Mouse (Mus musculus) kidney, embryonic 14.5 days (tissue): ENCODE results near the gene Coq9. TPM values are rescaled to one million over a fixed set of nuclear protein-coding genes. Genes with fewer than 3 reads are reported as not detected.
A peak's percentile ranks its signal among the peaks of the same experiment; 100 is the strongest.

Experiments used
- ATAC-seq: fragments of 200-750 bp; cut with Nextera tagmentation; 2 replicates; pipeline ENCODE4 v1.8.0; 2017; ENCODE audit warnings: moderate number of reproducible peaks, mild to moderate bottlenecking, moderate TSS enrichment, moderate library complexity; ENCODE audit not compliant: low FRiP score, low TSS enrichment
- H3K27ac ChIP-seq: fragments of 300-500 bp; sonication (generic); 2 replicates; pipeline ENCODE4 v1.5.1; 2014; ENCODE audit warnings: low read depth, mild to moderate bottlenecking, low read length, moderate library complexity, mixed read lengths
- H3K27me3 ChIP-seq: fragments of 300-500 bp; sonication (generic); 2 replicates; pipeline ENCODE4 v1.6.1; 2014; ENCODE audit warnings: mild to moderate bottlenecking, low read length; ENCODE audit not compliant: control insufficient read depth, insufficient read depth
- H3K36me3 ChIP-seq: fragments of 300-500 bp; sonication (generic); 2 replicates; pipeline ENCODE4 v1.6.1; 2014; ENCODE audit warnings: low read length, mixed read lengths; ENCODE audit not compliant: control insufficient read depth, insufficient read depth
- H3K4me1 ChIP-seq: fragments of 300-500 bp; sonication (generic); 2 replicates; pipeline ENCODE4 v1.6.1; 2014; ENCODE audit warnings: low read length, mixed read lengths; ENCODE audit not compliant: control insufficient read depth, insufficient read depth
- H3K4me2 ChIP-seq: fragments of 300-500 bp; sonication (generic); replicated peaks from 2 replicates; pipeline ENCODE4 v1.6.1; 2014; ENCODE audit warnings: low read depth, mild to moderate bottlenecking, low read length
- H3K4me3 ChIP-seq: fragments of 300-500 bp; sonication (generic); 2 replicates; pipeline ENCODE4 v1.5.1; 2014; ENCODE audit warnings: mild to moderate bottlenecking, low read length
- H3K9ac ChIP-seq: fragments of 300-500 bp; sonication (generic); 2 replicates; pipeline ENCODE4 v1.6.1; 2014; ENCODE audit warnings: low read depth, mild to moderate bottlenecking, low read length, moderate library complexity
- H3K9me3 ChIP-seq: fragments of 300-500 bp; sonication (generic); 2 replicates; pipeline ENCODE4 v1.6.1; 2016; ENCODE audit warnings: low read length; ENCODE audit not compliant: control insufficient read depth
- WGBS: fragments of 180-500 bp; shearing (Covaris S2); extraction: QIAGEN DNeasy Blood & Tissue Kit; methylation state at CpG from one replicate; pipeline ENCODE4 v1.1.7; 2014; 5-methylcytosine and 5-hydroxymethylcytosine counted together
- polyA plus RNA-seq: library from polyadenylated mRNA; unstranded; fragments of >200 nt; fragmentation: Nextera tagmentation; extraction: Ambion mirVana; gene quantifications from 2 replicates; pipeline ENCODE4 v1.2.1, GENCODE M21; 2014

The Coq9 gene
- polyA plus RNA-seq, 1 experiment from 2014 or later, result 71.9 TPM

DNA sequence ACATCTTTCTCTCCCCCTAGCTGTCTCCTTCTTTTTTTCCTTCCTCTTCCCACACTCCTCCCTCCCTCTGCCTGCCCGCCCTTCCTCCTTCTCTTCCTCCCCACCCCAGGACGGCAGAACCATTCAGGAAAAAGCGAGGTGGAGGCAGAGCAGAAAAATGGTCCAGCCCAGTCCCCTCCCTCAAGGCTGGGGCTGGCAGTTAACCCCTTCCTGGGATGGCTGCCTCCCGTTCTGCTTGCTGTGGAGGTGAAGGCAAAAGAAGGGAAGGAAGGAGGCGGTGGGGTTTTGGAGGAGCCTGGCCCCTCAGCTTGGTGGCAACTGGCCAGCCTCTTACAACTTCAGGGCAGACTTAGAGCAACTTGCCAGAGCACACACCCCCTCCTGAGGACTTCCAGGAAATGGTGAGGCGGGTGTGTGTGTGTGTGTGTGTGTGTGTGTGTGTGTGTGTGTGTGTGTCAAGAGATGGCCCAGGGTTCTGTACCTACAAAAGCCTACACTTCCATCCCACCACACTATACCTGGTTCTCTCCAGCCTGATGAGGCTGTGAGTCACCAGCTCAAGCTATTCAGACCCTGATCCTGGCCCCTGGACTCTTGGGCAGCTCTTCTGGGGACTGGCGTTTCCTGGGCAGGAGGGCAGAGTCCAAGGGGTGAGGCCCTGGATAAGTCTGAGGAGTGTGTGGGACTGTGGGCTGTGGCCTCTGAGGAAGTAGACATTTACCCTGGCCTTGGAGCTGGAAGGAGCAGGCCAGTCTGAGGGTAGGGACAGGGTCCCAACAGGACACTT lies 33.2 kb downstream of the Coq9 start:
- no peaks in the 10 kb centered on the region for H3K27me3 ChIP-seq
- H3K27ac ChIP-seq, result peak overlapping the region; percentile 30; the same call in 1 of the 2 replicates
- peaks cover 26% of the 10 kb centered on the region; the same call in 1 of the 2 replicates for H3K4me1 ChIP-seq
- WGBS, result 2% methylated on average over 6 of the region's 7 CpGs
- H3K9ac ChIP-seq, result peak overlapping the region; percentile 56
- no peaks in the 10 kb centered on the region for H3K9me3 ChIP-seq
- peak overlapping the region; percentile 48 for H3K4me3 ChIP-seq
- H3K4me2 ChIP-seq, result peak overlapping the region; percentile 91
- H3K36me3 ChIP-seq, result peaks cover 11% of the 10 kb centered on the region
- ATAC-seq, result peak; percentile 65

DNA sequence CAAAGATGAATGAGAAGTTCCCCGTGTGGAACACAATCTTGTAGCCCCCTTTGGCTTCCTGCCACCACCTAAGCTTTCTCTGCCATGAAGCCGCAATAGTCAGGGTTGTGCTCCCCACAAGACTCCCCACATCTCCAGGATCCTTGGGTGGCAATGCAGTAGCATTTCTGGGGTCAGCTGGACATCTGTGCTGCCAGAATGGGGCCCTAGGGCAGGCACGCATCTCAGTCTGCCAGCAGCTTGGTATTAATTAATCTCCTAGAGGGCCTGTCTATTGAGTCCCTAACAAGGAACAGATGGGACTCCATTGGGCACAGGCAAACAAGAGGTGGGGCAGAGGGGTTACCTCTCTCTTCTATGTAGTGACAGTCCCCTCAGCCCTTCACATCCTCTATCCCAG lies 34.0 kb downstream of the Coq9 start:
- H3K27ac ChIP-seq, result no peak overlapping the region; the same call in 1 of the 2 replicates
- H3K36me3 ChIP-seq, result peaks cover 2% of the 10 kb centered on the region; the same call in 1 of the 2 replicates
- peaks cover 31% of the 10 kb centered on the region; the same call in 1 of the 2 replicates for H3K4me1 ChIP-seq
- peak overlapping the region; percentile 91 for H3K4me2 ChIP-seq
- no peak for ATAC-seq
- H3K4me3 ChIP-seq, result no peak overlapping the region
- no peaks in the 10 kb centered on the region for H3K9me3 ChIP-seq
- 46% methylated on average over 3 of the region's 3 CpGs for WGBS
- no peak overlapping the region for H3K9ac ChIP-seq
- no peaks in the 10 kb centered on the region for H3K27me3 ChIP-seq

GRCm38 (mm10) chr8:94872576-94872975 lies 34.5 kb downstream of the Coq9 start:
- Histone ChIP-seq H3K27ac (no peak overlapping the region), H3K9ac (no peak overlapping the region), H3K4me1 (peaks cover 31% of the 10 kb centered on the region; the same call in 1 of the 2 replicates), H3K36me3 (no peaks in the 10 kb centered on the region), H3K4me3 (no peak overlapping the region), H3K4me2 (no peak overlapping the region; the same call in 1 of the 2 replicates), H3K9me3 (no peaks in the 10 kb centered on the region), H3K27me3 (no peaks in the 10 kb centered on the region)
- 81% methylated on average over 2 of the region's 2 CpGs for WGBS
- ATAC-seq, result no peak

DNA sequence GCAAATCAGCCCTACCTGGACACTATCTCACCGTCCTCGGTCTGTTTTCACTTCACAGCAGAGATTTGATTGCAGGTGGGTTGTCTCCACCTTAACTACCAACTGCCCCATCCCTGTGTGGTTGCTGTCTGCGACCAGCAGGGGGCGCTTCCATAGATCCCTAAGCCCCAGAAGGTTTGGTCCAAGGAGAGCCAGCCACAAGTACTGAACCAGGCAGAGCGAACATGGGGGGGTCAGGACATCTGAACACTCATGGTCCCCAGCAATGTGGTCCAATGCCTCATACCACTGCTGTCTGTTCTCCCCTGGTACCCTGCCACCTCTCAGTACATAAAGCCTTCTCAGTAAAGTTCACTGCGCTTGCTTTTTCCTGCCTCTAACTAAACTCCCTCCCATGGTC lies 36.2 kb downstream of the Coq9 start:
- WGBS, result 14% methylated on average over 6 of the region's 6 CpGs
- peak overlapping the region; percentile 60; the same call in 1 of the 2 replicates for H3K4me3 ChIP-seq
- H3K4me2 ChIP-seq, result peak overlapping the region; percentile 81; the same call in 1 of the 2 replicates
- H3K36me3 ChIP-seq, result no peaks in the 10 kb centered on the region
- no peaks in the 10 kb centered on the region for H3K27me3 ChIP-seq
- no peak overlapping the region for H3K27ac ChIP-seq
- H3K9ac ChIP-seq, result no peak overlapping the region
- no peaks in the 10 kb centered on the region for H3K9me3 ChIP-seq
- no peak for ATAC-seq
- peaks cover 31% of the 10 kb centered on the region; the same call in 1 of the 2 replicates for H3K4me1 ChIP-seq

DNA sequence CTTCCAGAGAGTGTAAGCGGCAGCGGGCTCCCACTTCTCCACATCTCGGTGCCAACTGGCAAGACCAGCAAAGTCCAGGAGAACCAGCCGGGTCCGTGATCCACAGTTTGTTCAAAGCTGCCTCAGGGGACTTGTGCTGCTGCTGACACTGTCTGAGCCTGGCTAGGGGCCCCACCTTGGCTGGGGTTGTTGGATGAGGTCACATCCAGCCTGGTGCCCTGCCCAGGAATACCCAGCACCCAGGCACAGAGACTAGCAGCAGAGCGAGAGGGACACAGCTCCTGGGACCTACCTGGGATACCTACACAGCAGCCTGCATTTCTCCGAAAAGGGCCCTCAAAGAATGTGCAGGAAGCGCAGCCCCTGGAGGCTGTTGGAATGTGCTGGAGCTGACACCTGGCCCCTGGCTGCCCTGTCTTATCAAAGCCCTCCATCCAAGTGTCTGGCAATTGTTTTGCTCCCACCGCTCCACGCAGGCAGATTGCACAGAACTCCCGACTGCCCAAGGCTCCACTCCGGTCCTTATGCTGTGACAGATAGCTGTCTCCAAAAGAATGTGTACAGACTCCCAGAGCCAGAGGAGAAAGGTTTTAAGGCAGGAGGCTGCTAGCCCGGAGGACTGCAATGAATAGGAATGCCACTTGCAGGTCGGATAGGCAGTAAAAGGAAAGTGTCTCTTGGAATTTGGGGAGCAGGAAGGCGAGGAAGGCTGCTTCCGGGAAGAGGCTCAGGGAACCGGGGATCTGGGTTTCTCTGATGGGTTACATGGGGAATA lies 37.2 kb downstream of the Coq9 start:
- peak overlapping the region; percentile 81 for H3K4me2 ChIP-seq
- peaks cover 26% of the 10 kb centered on the region; the same call in 1 of the 2 replicates for H3K4me1 ChIP-seq

GRCm38 (mm10) chr8:94875871-94876150 lies 37.7 kb downstream of the Coq9 start:
- no peaks in the 10 kb centered on the region for H3K27me3 ChIP-seq
- H3K36me3 ChIP-seq, result no peaks in the 10 kb centered on the region
- H3K4me3 ChIP-seq, result peak overlapping the region; percentile 60
- H3K27ac ChIP-seq, result no peak overlapping the region
- H3K4me2 ChIP-seq, result peak overlapping the region; percentile 81
- ATAC-seq, result no peak; the same call in 1 of the 2 replicates
- H3K4me1 ChIP-seq, result peaks cover 21% of the 10 kb centered on the region; the same call in 1 of the 2 replicates
- no peaks in the 10 kb centered on the region for H3K9me3 ChIP-seq
- peak overlapping the region; percentile 72 for H3K9ac ChIP-seq
- under 1% methylated on average over 18 of the region's 20 CpGs for WGBS

More for the DNA sequence above, 37.2 kb downstream of the Coq9 start:
- Histone ChIP-seq H3K27ac (no peak overlapping the region), H3K36me3 (no peaks in the 10 kb centered on the region), H3K27me3 (no peaks in the 10 kb centered on the region), H3K9me3 (no peaks in the 10 kb centered on the region), H3K9ac (peak overlapping the region; percentile 72), H3K4me3 (peak overlapping the region; percentile 60)
- 16% methylated on average over 17 of the region's 17 CpGs for WGBS
- no peak for ATAC-seq

- peak; percentile 83 for ATAC-seq
- H3K4me2 ChIP-seq, result peak within 1 kb of the TSS; percentile 81
- H3K27me3 ChIP-seq, result no peaks in the 10 kb centered on the region
- no peak within 1 kb of the TSS for H3K27ac ChIP-seq
- H3K4me1 ChIP-seq, result peaks cover 20% of the 10 kb centered on the region; the same call in 1 of the 2 replicates
- no peaks in the 10 kb centered on the region for H3K36me3 ChIP-seq
- no peaks in the 10 kb centered on the region for H3K9me3 ChIP-seq
- under 1% methylated on average over 26 of the region's 37 CpGs for WGBS
- peak within 1 kb of the TSS; percentile 72 for H3K9ac ChIP-seq
- H3K4me3 ChIP-seq, result peak within 1 kb of the TSS; percentile 60
Measured at GRCm38 (mm10) chr8:94876197-94876730, 38.1 kb downstream of the Coq9 start, which contains the start of gene Dok4. Gene Dok4 (minus strand): TSS chr8:94876330.

DNA sequence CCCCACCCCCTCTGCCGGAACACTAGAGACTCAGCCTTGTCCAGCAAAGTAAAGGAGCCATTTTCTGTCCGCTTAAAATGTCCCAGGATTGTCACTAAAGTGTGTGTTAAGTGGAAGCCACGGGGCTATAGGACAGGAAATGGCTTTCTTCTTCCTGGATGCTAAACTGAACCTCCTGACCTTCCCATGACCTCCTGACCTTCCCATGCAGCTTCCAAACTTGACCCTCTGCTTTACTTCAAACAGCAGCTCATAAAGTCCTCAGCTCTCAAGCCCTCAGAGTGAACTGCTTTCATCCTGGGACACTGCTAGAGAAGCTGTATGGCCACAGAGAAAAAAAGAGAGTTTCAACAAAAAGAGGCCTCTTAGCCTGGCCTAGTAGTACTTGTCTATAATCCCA lies 38.7 kb downstream of the Coq9 start:
- ATAC-seq, result no peak; the same call in 1 of the 2 replicates
- no peak overlapping the region for H3K9ac ChIP-seq
- H3K36me3 ChIP-seq, result no peaks in the 10 kb centered on the region
- H3K4me1 ChIP-seq, result peaks cover 15% of the 10 kb centered on the region; the same call in 1 of the 2 replicates
- no peak overlapping the region for H3K27ac ChIP-seq
- H3K4me3 ChIP-seq, result no peak overlapping the region
- H3K4me2 ChIP-seq, result no peak overlapping the region
- H3K9me3 ChIP-seq, result no peaks in the 10 kb centered on the region
- no peaks in the 10 kb centered on the region for H3K27me3 ChIP-seq
- WGBS, result 36% methylated on average over 3 of the region's 3 CpGs
